Mouse (Mus musculus): ENCODE results near the gene Atl2.

Gene Atl2

GRCm38 (mm10) chr17:79895911-79896423 lies at the start of gene Atl2:
Gene Atl2 (minus strand): TSS chr17:79896123.
- peak; percentile 93 to 94 for DNase-seq (ENCODE audit: low spot score in 2 of 2)

GRCm38 (mm10) chr17:79944851-79945250 lies 48.9 kb upstream of the Atl2 start:
- no peak for DNase-seq (ENCODE audit: low spot score in 2 of 2)

GRCm38 (mm10) chr17:79942418-79942817 lies 46.5 kb upstream of the Atl2 start:
- no peak for DNase-seq (ENCODE audit: low spot score in 2 of 2)

- DNase-seq (ENCODE audit: low spot score in 2 of 2) = no peak
These were observed 43.2 kb upstream of the Atl2 start for GRCm38 (mm10) chr17:79939133-79939532.

GRCm38 (mm10) chr17:79937921-79938601 lies 42.1 kb upstream of the Atl2 start:
- no peak for DNase-seq (ENCODE audit: low spot score in 2 of 2)

- no peak for DNase-seq (ENCODE audit: low spot score in 2 of 2)
These were observed 38.4 kb upstream of the Atl2 start for GRCm38 (mm10) chr17:79934370-79934769.

GRCm38 (mm10) chr17:79932676-79933278 lies 36.9 kb upstream of the Atl2 start:
- no peak for DNase-seq (ENCODE audit: low spot score in 2 of 2)

GRCm38 (mm10) chr17:79927110-79927509 lies 31.2 kb upstream of the Atl2 start:
- DNase-seq (ENCODE audit: low spot score in 2 of 2) = no peak

- no peak for DNase-seq (ENCODE audit: low spot score in 2 of 2)
These were observed 30.6 kb upstream of the Atl2 start for GRCm38 (mm10) chr17:79926486-79926885.

- no peak for DNase-seq (ENCODE audit: low spot score in 2 of 2)
These were observed 30.0 kb upstream of the Atl2 start for GRCm38 (mm10) chr17:79925865-79926421.

- DNase-seq (ENCODE audit: low spot score in 2 of 2) = no peak
These were observed 24.4 kb upstream of the Atl2 start for GRCm38 (mm10) chr17:79920355-79920754.

- peak; percentile 45 to 49 for DNase-seq (ENCODE audit: low spot score in 2 of 2)
These were observed 23.8 kb upstream of the Atl2 start for GRCm38 (mm10) chr17:79919566-79920350.

GRCm38 (mm10) chr17:79918484-79919004 lies 22.6 kb upstream of the Atl2 start:
- DNase-seq (ENCODE audit: low spot score in 2 of 2) = no peak

- no peak for DNase-seq (ENCODE audit: low spot score in 2 of 2)
These were observed 21.1 kb upstream of the Atl2 start for GRCm38 (mm10) chr17:79916996-79917395.

- DNase-seq (ENCODE audit: low spot score in 2 of 2) = no peak
These were observed 16.3 kb upstream of the Atl2 start for GRCm38 (mm10) chr17:79912174-79912573.

- DNase-seq (ENCODE audit: low spot score in 2 of 2) = no peak
These were observed 15.8 kb upstream of the Atl2 start for GRCm38 (mm10) chr17:79911718-79912117.

GRCm38 (mm10) chr17:79909571-79909970 lies 13.6 kb upstream of the Atl2 start:
- DNase-seq (ENCODE audit: low spot score in 2 of 2) = no peak

- no peak for DNase-seq (ENCODE audit: low spot score in 2 of 2)
These were observed 11.8 kb upstream of the Atl2 start for GRCm38 (mm10) chr17:79907698-79908097.

GRCm38 (mm10) chr17:79906791-79907494 lies 11.0 kb upstream of the Atl2 start:
- DNase-seq (ENCODE audit: low spot score in 2 of 2) = no peak

GRCm38 (mm10) chr17:79904593-79904992 lies 8.7 kb upstream of the Atl2 start:
- no peak for DNase-seq (ENCODE audit: low spot score in 2 of 2)

GRCm38 (mm10) chr17:79901207-79901606 lies 5.3 kb upstream of the Atl2 start:
- DNase-seq (ENCODE audit: low spot score in 2 of 2) = no peak

Data from heart, adult 9 months (tissue).